Mouse (Mus musculus) urinary bladder, postnatal 14 days (tissue): ENCODE data around the gene Clint1.

Experiments used
- DNase-seq: peaks from one replicate; pipeline ENCODE4 v3.0.0; 2021; ENCODE audit warnings: low spot score

The Clint1 gene

GRCm38 (mm10) chr11:45851516-45852123 lies at the start of gene Clint1:
TSS of gene Clint1 (plus strand) at chr11:45852051.
- peak; percentile 84 for DNase-seq

GRCm38 (mm10) chr11:45804068-45804467 lies 47.8 kb upstream of the Clint1 start:
- no peak for DNase-seq

- DNase-seq: peak; percentile 71
Measured at GRCm38 (mm10) chr11:45805312-45805772, 46.5 kb upstream of the Clint1 start.

- DNase-seq: no peak
Measured at GRCm38 (mm10) chr11:45805810-45806209, 46.0 kb upstream of the Clint1 start.

- DNase-seq: no peak
Measured at GRCm38 (mm10) chr11:45806264-45806663, 45.6 kb upstream of the Clint1 start.

- DNase-seq: no peak
Measured at GRCm38 (mm10) chr11:45806809-45807208, 45.0 kb upstream of the Clint1 start.

GRCm38 (mm10) chr11:45807820-45808219 lies 44.0 kb upstream of the Clint1 start:
- DNase-seq: no peak

GRCm38 (mm10) chr11:45809424-45809823 lies 42.4 kb upstream of the Clint1 start:
- DNase-seq: no peak

- DNase-seq: no peak
Measured at GRCm38 (mm10) chr11:45810056-45810455, 41.8 kb upstream of the Clint1 start.

- DNase-seq: no peak
Measured at GRCm38 (mm10) chr11:45810805-45811204, 41.0 kb upstream of the Clint1 start.

GRCm38 (mm10) chr11:45815603-45816002 lies 36.2 kb upstream of the Clint1 start:
- no peak for DNase-seq

- DNase-seq: no peak
Measured at GRCm38 (mm10) chr11:45816712-45817111, 35.1 kb upstream of the Clint1 start.

GRCm38 (mm10) chr11:45817996-45818395 lies 33.9 kb upstream of the Clint1 start:
- DNase-seq: no peak

GRCm38 (mm10) chr11:45820930-45821329 lies 30.9 kb upstream of the Clint1 start:
- no peak for DNase-seq

GRCm38 (mm10) chr11:45830112-45830511 lies 21.7 kb upstream of the Clint1 start:
- no peak for DNase-seq

- no peak for DNase-seq
Measured at GRCm38 (mm10) chr11:45830743-45831310, 21.0 kb upstream of the Clint1 start.

- no peak for DNase-seq
Measured at GRCm38 (mm10) chr11:45831476-45832143, 20.2 kb upstream of the Clint1 start.

GRCm38 (mm10) chr11:45835625-45836255 lies 16.1 kb upstream of the Clint1 start:
- DNase-seq: no peak

GRCm38 (mm10) chr11:45837257-45837817 lies 14.5 kb upstream of the Clint1 start:
- DNase-seq: no peak

- peak; percentile 24 for DNase-seq
Measured at GRCm38 (mm10) chr11:45838450-45838849, 13.4 kb upstream of the Clint1 start.

GRCm38 (mm10) chr11:45840332-45840731 lies 11.5 kb upstream of the Clint1 start:
- no peak for DNase-seq

- DNase-seq: no peak
Measured at GRCm38 (mm10) chr11:45846008-45846407, 5.8 kb upstream of the Clint1 start.

- no peak for DNase-seq
Measured at GRCm38 (mm10) chr11:45847548-45847947, 4.3 kb upstream of the Clint1 start.
